In the genomic region with DNA sequence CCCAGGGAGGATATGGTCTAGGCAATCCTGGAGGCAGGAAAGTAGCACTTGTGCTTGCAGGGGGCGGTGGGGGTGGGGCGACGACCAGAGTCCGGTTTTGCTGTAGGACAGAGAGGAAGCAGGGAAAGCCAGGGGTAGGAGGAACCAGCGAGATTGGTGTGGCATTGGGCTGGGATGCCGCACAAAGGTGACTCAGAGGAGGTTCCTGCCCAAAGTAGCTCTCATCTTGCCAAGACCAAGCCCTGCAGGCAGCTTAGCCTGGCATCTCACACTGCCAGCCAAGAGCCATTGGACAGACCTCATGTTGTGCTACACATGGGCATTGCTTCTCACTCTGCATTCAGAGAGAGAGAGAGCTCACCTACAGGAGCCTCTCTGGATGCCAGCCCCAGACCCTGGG, we compare ENCODE assay signal across 8 mouse cellular contexts. TPM values are rescaled to one million over a fixed set of nuclear protein-coding genes. Genes with fewer than 3 reads are reported as not detected.
A peak's percentile ranks its signal among the peaks of the same experiment; 100 is the strongest.
DNase-seq lines count a peak whose midpoint lies in the region; ATAC-seq and TF ChIP-seq lines count a peak whose summit lies in the region.

A gene (plus strand): TSS at position 283 of the 400 bp plus-strand sequence.

- no peak for TF ChIP-seq CTCF in embryonic fibroblast, embryonic 13.5 days (IDR thresholded peaks at IDR 0.05; ENCODE audit: borderline replicate concordance, insufficient read depth, low read length)

- peak within 1 kb of the TSS; percentile 82 for H3K4me2 ChIP-seq in kidney, embryonic 15.5 days
- H3K4me2 ChIP-seq in limb, embryonic 14.5 days (replicated peaks; ENCODE audit: low read depth, low read length, severe bottlenecking): peak within 1 kb of the TSS; percentile 82
- peak within 1 kb of the TSS; percentile 86 for H3K4me2 ChIP-seq in neural tube, embryonic 13.5 days

- no peak for DNase-seq in kidney, postnatal 36 days
- peak; percentile 65 for DNase-seq in adrenal gland, adult 2 months
- peak; percentile 44 for DNase-seq in heart, postnatal 4 days
- no peak for DNase-seq in limb, embryonic 14.5 days (ENCODE audit: low spot score)
- no peak for DNase-seq in retina, postnatal 1 day

- WGBS in kidney, embryonic 15.5 days: 24% methylated on average over 6 of the region's 6 CpGs
- WGBS in limb, embryonic 14.5 days: 18% methylated on average over 6 of the region's 6 CpGs
- 22% methylated on average over 6 of the region's 6 CpGs for WGBS in neural tube, embryonic 13.5 days

- TF ChIP-seq POLR2A in embryonic fibroblast, embryonic 13.5 days (IDR thresholded peaks at IDR 0.05; ENCODE audit: low read depth, low read length): no peak
- no peak for TF ChIP-seq POLR2A in limb, embryonic 14.5 days (IDR thresholded peaks at IDR 0.05; ENCODE audit: borderline replicate concordance, extremely low read depth, insufficient read depth, insufficient read length)

- no peaks in the 10 kb centered on the region for H3K9me3 ChIP-seq in kidney, embryonic 15.5 days (replicated peaks)
- no peaks in the 10 kb centered on the region for H3K9me3 ChIP-seq in limb, embryonic 14.5 days (ENCODE audit: control insufficient read depth, low read length)
- no peaks in the 10 kb centered on the region for H3K9me3 ChIP-seq in neural tube, embryonic 13.5 days

- no peaks in the 10 kb centered on the region for H3K36me3 ChIP-seq in kidney, embryonic 15.5 days
- no peaks in the 10 kb centered on the region for H3K36me3 ChIP-seq in limb, embryonic 14.5 days (ENCODE audit: control insufficient read depth, insufficient read depth, low read length)
- no peaks in the 10 kb centered on the region for H3K36me3 ChIP-seq in neural tube, embryonic 13.5 days

- no peaks in the 10 kb centered on the region for H3K27me3 ChIP-seq in kidney, embryonic 15.5 days
- H3K27me3 ChIP-seq in limb, embryonic 14.5 days (ENCODE audit: control insufficient read depth, insufficient read depth, low read length): no peaks in the 10 kb centered on the region
- H3K27me3 ChIP-seq in neural tube, embryonic 13.5 days: no peaks in the 10 kb centered on the region

- peak within 1 kb of the TSS; percentile 86 for H3K9ac ChIP-seq in kidney, embryonic 15.5 days
- peak within 1 kb of the TSS; percentile 94 for H3K9ac ChIP-seq in limb, embryonic 14.5 days (ENCODE audit: low read depth, low read length, severe bottlenecking)
- H3K9ac ChIP-seq in neural tube, embryonic 13.5 days: peak within 1 kb of the TSS; percentile 99

- no peak for ATAC-seq in kidney, embryonic 15.5 days (replicated peaks; ENCODE audit: low FRiP score)
- ATAC-seq in limb, embryonic 14.5 days (ENCODE audit: low FRiP score, low read depth): no peak
- no peak for ATAC-seq in neural tube, embryonic 13.5 days (ENCODE audit: low read depth)

- peaks cover 55% of the 10 kb centered on the region for H3K4me1 ChIP-seq in kidney, embryonic 15.5 days
- peaks cover 10% of the 10 kb centered on the region; the same call in 1 of the 2 replicates for H3K4me1 ChIP-seq in embryonic fibroblast, embryonic 13.5 days (ENCODE audit: control insufficient read depth, insufficient read depth, low read length)
- peaks cover 27% of the 10 kb centered on the region for H3K4me1 ChIP-seq in limb, embryonic 14.5 days (ENCODE audit: control insufficient read depth, insufficient read depth, low read length)
- peaks cover 46% of the 10 kb centered on the region for H3K4me1 ChIP-seq in neural tube, embryonic 13.5 days (replicated peaks)

- H3K27ac ChIP-seq in kidney, embryonic 15.5 days: peak within 1 kb of the TSS; percentile 79
- no peak within 1 kb of the TSS for H3K27ac ChIP-seq in embryonic fibroblast, embryonic 13.5 days (ENCODE audit: insufficient read depth, low read length)
- 0 out of 2 replicates have a peak within 1 kb of the TSS, but pooled peaks have one; percentile 33 for H3K27ac ChIP-seq in limb, embryonic 14.5 days (replicated peaks; ENCODE audit: low read depth, low read length)
- H3K27ac ChIP-seq in neural tube, embryonic 13.5 days (replicated peaks): peak within 1 kb of the TSS; percentile 94

- peak within 1 kb of the TSS; percentile 91 for H3K4me3 ChIP-seq in kidney, embryonic 15.5 days (replicated peaks)
- peak within 1 kb of the TSS; percentile 53 for H3K4me3 ChIP-seq in embryonic fibroblast, embryonic 13.5 days (ENCODE audit: insufficient read depth, low read length)
- H3K4me3 ChIP-seq in limb, embryonic 14.5 days (replicated peaks; ENCODE audit: low read length): peak within 1 kb of the TSS; percentile 88
- H3K4me3 ChIP-seq in neural tube, embryonic 13.5 days: peak within 1 kb of the TSS; percentile 87

RNA-seq across cellular contexts. Expression of the gene that starts here (rescaled TPM):
- 14.1 and 17.4 TPM in 2 replicates for polyA plus RNA-seq in kidney, embryonic 15.5 days (2015; fragmentation: Nextera tagmentation; extraction: Ambion mirVana)
- total RNA-seq in adrenal gland, adult 2 months (2021): 10 to 100 TPM; 13.8 to 19.5 TPM
- polyA plus RNA-seq in adrenal gland, adult 2 months (2012; rRNA removed): 10.5 and 11.3 TPM in 2 replicates
- polyA plus RNA-seq in embryonic fibroblast, embryonic 13.5 days (2011; ENCODE audit: insufficient read length, low read depth, missing spikeins): 18.0 and 31.4 TPM in 2 replicates
- total RNA-seq in heart, postnatal 4 days (2021): 10 to 100 TPM; 30.1 to 33.6 TPM
- polyA plus RNA-seq in limb, embryonic 14.5 days (2012; rRNA removed): 23.5 and 26.4 TPM in 2 replicates
- polyA plus RNA-seq in limb, embryonic 14.5 days (2014; fragmentation: Nextera tagmentation; extraction: Ambion mirVana): 12.3 and 15.4 TPM in 2 replicates
- polyA plus RNA-seq in neural tube, embryonic 13.5 days (2015; fragmentation: Nextera tagmentation; extraction: Ambion mirVana): 32.5 TPM in 2 replicates

Comparison
In these comparisons a context has a peak if more than half of its experiments do, and no peak if none do; other contexts are left out.
1. DNase-seq: peak in adrenal gland, adult 2 months (single experiment) and heart, postnatal 4 days (single experiment); none in kidney, postnatal 36 days (0 of 2), limb, embryonic 14.5 days (single experiment) and retina, postnatal 1 day (single experiment).
2. Peak in every context shown above with its lines, with median percentiles within 50 percentile points of each other: H3K4me2 ChIP-seq, H3K4me3 ChIP-seq and H3K9ac ChIP-seq.